Mouse (Mus musculus): Measurements from ENCODE around the gene Rps6kb2. TPM values are rescaled to one million over a fixed set of nuclear protein-coding genes. Genes with fewer than 3 reads are reported as not detected.

Gene Rps6kb2
- polyA plus RNA-seq, 1 experiment, result 59.5 TPM

DNA sequence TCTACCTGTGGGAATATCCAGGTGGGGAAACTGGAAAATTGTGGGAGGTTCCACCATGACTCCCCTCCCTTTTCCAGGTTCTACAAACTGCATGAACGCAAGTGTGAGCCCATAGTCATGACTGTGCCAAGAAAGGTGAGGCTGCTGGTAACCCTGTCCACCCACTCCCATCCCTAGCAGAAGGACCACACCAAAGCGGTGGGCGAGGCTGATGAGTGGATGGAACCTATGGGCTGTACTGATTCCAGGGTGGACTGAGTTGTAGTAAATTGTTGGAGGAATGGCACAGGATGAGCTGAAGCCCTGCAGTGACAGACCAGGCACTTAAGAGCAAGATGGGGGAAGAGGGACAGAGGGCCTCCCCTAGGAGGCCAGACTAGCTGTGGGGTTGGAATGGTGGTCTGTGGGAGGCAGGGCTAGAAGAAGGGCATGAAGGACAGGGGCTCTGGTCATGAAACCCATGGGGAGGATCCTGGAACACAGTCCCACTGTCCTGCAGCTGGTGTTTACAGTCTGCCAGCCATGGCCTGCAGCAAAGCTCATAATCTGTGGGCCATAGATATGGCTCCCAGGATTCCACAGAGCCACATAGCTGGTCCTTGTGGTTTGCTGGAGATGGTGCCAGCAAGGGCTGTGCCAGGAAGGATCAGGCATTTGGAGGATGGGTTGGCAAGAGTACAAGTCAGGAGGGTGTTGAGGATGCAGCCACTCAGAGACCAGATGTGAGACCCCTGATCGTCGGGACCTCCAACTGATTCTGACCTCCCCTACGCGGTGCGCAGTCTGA lies 10.5 kb downstream of the Rps6kb2 start:
- DNase-seq (ENCODE audit: low read depth), result no peak
- TF ChIP-seq POLR2A (IDR thresholded peaks at IDR 0.05; ENCODE audit: borderline replicate concordance, extremely low read depth, insufficient read depth, insufficient read length, poor library complexity, severe bottlenecking) (no peak), CTCF (IDR thresholded peaks at IDR 0.05; ENCODE audit: borderline replicate concordance, extremely low read depth, insufficient read depth, insufficient read length) (no peak)

DNA sequence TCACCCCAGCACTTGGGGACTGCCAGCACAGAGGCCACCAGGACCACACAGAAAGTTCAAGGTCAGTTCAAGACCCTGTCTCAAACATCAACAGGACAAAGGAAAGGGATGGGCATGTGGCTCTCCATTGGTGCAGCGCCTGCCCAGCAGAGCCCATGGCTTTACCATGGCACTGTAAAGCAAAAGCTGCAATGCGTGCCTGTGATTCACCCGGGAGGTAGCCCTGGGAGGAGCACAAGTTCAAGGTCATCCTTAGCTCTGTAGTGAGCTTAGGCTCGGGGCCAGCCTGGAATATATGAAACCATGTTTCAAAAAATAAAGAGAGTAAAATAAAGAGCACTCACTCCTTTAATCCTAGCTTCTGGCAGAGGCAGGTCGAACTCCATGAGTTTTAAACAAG lies 11.3 kb downstream of the Rps6kb2 start:
- DNase-seq (ENCODE audit: low read depth), result no peak
- no peak for TF ChIP-seq CTCF (IDR thresholded peaks at IDR 0.05; ENCODE audit: borderline replicate concordance, extremely low read depth, insufficient read depth, insufficient read length)
- no peak for TF ChIP-seq POLR2A (IDR thresholded peaks at IDR 0.05; ENCODE audit: borderline replicate concordance, extremely low read depth, insufficient read depth, insufficient read length, poor library complexity, severe bottlenecking)

DNA sequence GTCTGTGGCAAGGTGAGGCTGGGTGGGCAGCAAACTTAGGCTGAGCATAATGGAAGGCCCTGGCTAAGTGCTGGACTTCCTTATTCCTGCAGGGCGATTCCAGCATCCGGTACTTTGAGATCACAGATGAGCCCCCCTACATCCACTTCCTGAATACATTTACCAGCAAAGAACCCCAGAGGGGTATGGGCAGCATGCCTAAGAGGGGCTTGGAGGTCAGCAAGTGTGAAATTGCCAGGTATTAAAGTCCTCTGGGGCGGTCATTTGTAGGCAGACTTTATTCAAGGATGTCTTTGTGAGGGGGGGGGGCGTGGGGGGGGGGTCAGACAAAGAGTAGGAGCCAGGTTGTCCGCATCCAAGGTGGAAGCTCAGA lies 11.7 kb downstream of the Rps6kb2 start:
- no peak for DNase-seq (ENCODE audit: low read depth)
- TF ChIP-seq POLR2A (IDR thresholded peaks at IDR 0.05; ENCODE audit: borderline replicate concordance, extremely low read depth, insufficient read depth, insufficient read length, poor library complexity, severe bottlenecking), result no peak
- no peak for TF ChIP-seq CTCF (IDR thresholded peaks at IDR 0.05; ENCODE audit: borderline replicate concordance, extremely low read depth, insufficient read depth, insufficient read length)

DNA sequence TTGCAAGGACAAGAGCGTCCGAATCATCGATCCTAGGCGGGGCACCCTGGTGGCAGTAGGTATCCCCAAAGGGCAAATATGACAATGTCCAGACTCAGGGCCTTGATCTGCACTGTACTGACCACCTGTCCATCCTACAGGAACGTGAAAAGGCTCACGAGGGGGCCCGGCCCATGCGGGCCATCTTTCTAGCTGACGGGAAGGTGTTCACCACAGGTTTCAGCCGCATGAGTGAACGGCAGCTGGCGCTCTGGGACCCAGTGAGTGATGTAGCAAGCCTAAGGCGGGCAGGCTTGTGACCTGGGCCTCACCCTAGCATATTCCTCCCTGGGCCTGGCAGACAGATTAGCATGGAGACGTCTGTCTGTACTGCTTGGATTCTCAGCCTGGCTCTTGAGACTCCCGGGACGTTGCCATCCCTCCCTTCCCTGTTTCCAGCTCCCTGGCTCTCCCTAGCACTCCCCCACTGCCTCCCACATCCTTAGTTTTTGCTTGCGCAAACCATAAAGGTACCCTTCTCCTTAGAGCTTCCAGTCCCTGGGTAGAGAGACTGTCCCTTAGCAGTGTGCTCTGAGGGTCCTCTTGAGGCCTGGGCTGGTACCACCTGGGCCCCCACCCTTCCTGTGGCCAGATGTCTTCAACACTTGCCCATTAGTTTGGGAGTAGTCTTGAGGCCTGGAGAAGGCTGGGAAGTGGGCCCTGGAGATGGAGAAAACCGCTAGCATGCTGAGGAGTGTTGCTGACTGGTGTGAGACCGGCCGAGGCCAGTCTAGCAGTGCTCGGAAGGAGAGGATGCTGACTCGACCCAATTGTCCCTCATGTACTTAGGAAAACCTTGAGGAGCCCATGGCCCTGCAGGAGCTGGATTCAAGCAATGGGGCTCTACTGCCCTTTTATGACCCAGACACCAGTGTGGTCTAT lies 12.3 kb downstream of the Rps6kb2 start:
- DNase-seq (ENCODE audit: low read depth), result no peak
- TF ChIP-seq CTCF (IDR thresholded peaks at IDR 0.05; ENCODE audit: borderline replicate concordance, extremely low read depth, insufficient read depth, insufficient read length), result no peak
- TF ChIP-seq POLR2A (IDR thresholded peaks at IDR 0.05; ENCODE audit: borderline replicate concordance, extremely low read depth, insufficient read depth, insufficient read length, poor library complexity, severe bottlenecking), result no peak

DNA sequence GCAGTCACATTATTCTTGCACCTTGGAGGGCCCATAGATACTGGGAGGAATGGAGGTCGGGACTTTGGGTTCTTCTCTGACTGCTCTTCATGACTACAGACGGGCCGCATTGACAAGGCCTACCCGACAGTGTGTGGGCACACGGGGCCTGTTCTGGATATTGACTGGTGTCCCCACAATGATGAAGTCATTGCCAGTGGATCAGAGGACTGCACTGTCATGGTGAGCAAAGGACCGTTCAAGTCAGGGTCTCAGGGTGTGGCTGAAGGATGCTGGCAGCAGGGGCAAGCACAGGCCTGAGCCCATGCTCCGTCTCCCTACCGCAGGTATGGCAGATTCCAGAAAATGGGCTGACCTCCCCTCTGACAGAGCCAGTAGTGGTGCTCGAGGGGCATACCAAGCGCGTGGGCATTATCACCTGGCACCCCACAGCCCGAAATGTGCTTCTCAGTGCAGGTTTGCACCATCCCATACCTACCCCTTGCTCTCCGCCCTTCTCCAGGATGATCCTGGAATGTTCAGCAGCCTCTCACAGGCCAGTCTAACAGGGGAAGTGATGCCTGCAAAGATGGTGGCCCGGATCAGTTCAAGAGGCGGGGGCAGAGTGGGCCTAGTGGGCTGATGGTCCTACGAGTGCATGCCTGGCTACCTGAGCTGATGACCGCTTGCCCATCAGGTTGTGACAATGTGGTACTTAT lies 13.2 kb downstream of the Rps6kb2 start:
- no peak for DNase-seq (ENCODE audit: low read depth)
- TF ChIP-seq CTCF (IDR thresholded peaks at IDR 0.05; ENCODE audit: borderline replicate concordance, extremely low read depth, insufficient read depth, insufficient read length), result no peak
- TF ChIP-seq POLR2A (IDR thresholded peaks at IDR 0.05; ENCODE audit: borderline replicate concordance, extremely low read depth, insufficient read depth, insufficient read length, poor library complexity, severe bottlenecking), result no peak

DNA sequence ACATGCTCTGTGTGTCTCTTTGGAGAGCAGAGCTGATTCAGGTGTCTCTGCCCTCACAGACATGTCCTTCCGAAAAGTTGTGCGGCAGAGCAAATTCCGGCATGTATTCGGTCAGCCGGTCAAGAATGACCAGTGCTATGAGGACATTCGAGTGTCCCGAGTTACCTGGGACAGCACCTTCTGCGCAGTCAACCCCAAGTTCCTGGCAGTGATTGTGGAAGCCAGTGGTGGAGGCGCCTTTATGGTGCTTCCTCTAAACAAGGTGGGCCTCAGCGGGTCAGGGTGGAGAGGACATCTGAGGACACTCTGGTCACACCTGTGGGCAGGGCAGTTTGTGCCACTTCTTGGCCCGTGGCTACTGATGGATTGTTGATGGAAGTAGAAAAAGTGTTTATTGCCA lies 13.9 kb downstream of the Rps6kb2 start:
- DNase-seq (ENCODE audit: low read depth), result no peak
- TF ChIP-seq CTCF (IDR thresholded peaks at IDR 0.05; ENCODE audit: borderline replicate concordance, extremely low read depth, insufficient read depth, insufficient read length) (no peak), POLR2A (IDR thresholded peaks at IDR 0.05; ENCODE audit: borderline replicate concordance, extremely low read depth, insufficient read depth, insufficient read length, poor library complexity, severe bottlenecking) (no peak)

DNA sequence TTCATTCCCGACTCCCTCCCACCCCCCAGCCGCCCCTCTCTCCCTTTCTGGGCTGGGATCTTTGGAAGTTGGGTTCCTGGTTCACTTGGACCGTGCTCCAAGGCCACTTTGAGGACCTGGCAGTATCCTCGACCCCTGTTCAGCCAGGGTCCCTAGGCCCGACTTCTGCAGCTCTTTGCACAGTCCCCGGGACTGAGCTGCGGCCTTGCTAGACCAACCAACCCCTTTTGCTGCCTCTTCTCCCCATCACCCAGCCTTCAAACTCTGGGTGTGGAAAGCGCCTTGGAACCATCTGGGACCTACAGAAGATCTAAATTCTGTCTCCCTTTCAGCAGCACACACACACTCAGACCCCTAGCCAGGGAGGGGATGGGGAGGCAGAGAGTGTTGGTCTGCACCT lies 14.3 kb downstream of the Rps6kb2 start:
- no peak for DNase-seq (ENCODE audit: low read depth)
- TF ChIP-seq CTCF (IDR thresholded peaks at IDR 0.05; ENCODE audit: borderline replicate concordance, extremely low read depth, insufficient read depth, insufficient read length) (no peak), POLR2A (IDR thresholded peaks at IDR 0.05; ENCODE audit: borderline replicate concordance, extremely low read depth, insufficient read depth, insufficient read length, poor library complexity, severe bottlenecking) (no peak)

DNA sequence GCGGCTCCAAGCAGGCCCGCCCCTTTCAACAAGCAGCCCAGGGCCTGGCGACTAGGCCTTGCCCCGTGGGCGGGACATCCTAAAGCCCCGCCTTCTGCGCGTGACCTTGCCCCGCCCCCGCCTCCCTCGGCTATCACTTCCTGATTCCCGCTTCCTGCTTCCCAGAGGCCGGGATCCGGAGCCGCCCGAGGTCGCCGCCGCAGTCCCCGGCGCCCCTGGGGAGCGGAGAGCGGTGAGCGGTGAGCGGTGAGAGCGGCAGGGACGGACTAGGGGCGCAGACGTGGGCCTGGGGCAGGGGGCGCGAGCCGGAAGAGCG lies 14.7 kb downstream of the Rps6kb2 start, which contains the start of gene Coro1b:
Gene Coro1b, plus strand, starts transcription at position 129 of the 316 bp plus-strand sequence.
- DNase-seq (ENCODE audit: low read depth), result peak; percentile 96
- TF ChIP-seq CTCF (IDR thresholded peaks at IDR 0.05; ENCODE audit: borderline replicate concordance, extremely low read depth, insufficient read depth, insufficient read length) (no peak), POLR2A (IDR thresholded peaks at IDR 0.05; ENCODE audit: borderline replicate concordance, extremely low read depth, insufficient read depth, insufficient read length, poor library complexity, severe bottlenecking) (peak; percentile 44; the same call in 1 of the 2 replicates)

DNA sequence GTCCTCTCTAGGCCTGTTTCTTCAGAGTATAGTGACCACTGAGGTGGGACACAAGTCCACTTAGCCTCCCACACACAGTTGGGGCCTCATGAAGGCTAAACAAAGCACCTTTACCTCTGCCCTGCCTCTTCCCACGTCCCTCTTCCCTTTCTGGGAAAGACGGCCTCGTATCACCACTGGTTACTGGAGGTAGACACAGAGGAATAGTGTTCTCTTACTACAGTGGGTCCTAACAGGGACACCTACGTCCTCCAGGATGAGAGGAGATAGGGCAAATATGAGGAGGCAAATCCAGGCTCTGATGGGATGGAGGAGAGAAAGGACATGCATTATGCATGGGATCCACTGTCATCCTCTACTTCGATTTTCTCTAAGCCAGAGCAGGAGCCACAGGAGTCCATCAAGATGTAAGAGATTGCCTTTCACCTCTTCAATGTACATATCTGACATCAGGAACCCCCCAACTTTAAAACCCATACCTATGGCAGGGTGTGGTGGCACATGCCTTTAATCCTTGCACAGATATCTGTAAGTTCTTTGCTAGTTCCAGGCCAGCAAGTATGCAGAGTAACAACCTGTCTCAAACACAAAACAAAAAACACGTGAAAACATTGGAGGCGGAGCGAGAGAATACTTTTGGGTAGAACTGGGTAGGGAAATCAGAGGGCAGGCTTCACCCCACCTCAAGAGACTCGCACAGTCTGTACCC lies 15.2 kb downstream of the Rps6kb2 start:
- TF ChIP-seq CTCF (IDR thresholded peaks at IDR 0.05; ENCODE audit: borderline replicate concordance, extremely low read depth, insufficient read depth, insufficient read length) (no peak), POLR2A (IDR thresholded peaks at IDR 0.05; ENCODE audit: borderline replicate concordance, extremely low read depth, insufficient read depth, insufficient read length, poor library complexity, severe bottlenecking) (no peak)
- DNase-seq (ENCODE audit: low read depth), result no peak

DNA sequence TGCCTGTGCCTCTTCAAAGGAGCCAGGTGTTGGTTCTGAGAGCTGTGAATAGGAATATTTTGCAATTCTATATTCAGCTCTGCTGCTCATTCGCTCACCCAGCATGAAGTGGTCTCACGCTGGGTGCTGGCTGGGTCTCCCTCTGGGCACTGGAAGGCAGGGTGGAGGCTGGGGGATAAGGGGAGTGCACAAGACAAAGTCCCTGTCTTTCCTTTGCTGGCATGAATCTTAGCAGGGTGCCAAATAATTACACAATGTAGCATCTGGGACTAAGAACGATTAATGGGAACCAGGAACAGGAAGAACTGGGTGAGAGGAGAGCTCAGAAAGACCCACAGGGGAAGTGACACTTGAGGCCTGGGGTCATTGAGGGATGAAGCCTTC lies 16.1 kb downstream of the Rps6kb2 start:
- no peak for DNase-seq (ENCODE audit: low read depth)
- no peak for TF ChIP-seq POLR2A (IDR thresholded peaks at IDR 0.05; ENCODE audit: borderline replicate concordance, extremely low read depth, insufficient read depth, insufficient read length, poor library complexity, severe bottlenecking)
- TF ChIP-seq CTCF (IDR thresholded peaks at IDR 0.05; ENCODE audit: borderline replicate concordance, extremely low read depth, insufficient read depth, insufficient read length), result no peak

Data from brain, embryonic 14.5 days (tissue).